Mouse (Mus musculus) stomach, postnatal 0 days (tissue): Measurements from ENCODE around the gene Tmem41a.

Source experiments
- CTCF ChIP-seq: IDR thresholded peaks from 2 replicates; pipeline ENCODE4 v1.5.1; 2016; ENCODE audit warnings: antibody characterized with exemption, low read depth, mild to moderate bottlenecking, moderate library complexity
- EP300 ChIP-seq: optimal IDR thresholded peaks from 2 replicates; pipeline ENCODE3; 2016; ENCODE audit warnings: antibody characterized with exemption

- no peak for TF ChIP-seq CTCF
- TF ChIP-seq EP300 = no peak
Observed at GRCm38 (mm10) chr16:21983146-21983545, 35.8 kb upstream of the Tmem41a start.
